Mouse (Mus musculus): Measurements from ENCODE around the gene Gm37240. TPM values are rescaled to one million over a fixed set of nuclear protein-coding genes. Genes with fewer than 3 reads are reported as not detected.

Gene Gm37240
- polyA plus RNA-seq, 1 experiment from 2014 or later: 15.1 TPM

GRCm38 (mm10) chr3:85707421-85707820, 179.9 kb downstream of the Gm37240 start:
- no peak for ATAC-seq (ENCODE audit: low FRiP score, low TSS enrichment)
- no peak overlapping the region for H3K4me3 ChIP-seq (ENCODE audit: low read length)
- H3K4me1 ChIP-seq (ENCODE audit: control insufficient read depth, insufficient read depth, low read length): no peaks in the 10 kb centered on the region
- H3K27ac ChIP-seq (ENCODE audit: low read depth, low read length): no peak overlapping the region
- no peaks in the 10 kb centered on the region for H3K9me3 ChIP-seq (ENCODE audit: control insufficient read depth, low read length)
- 44% methylated on average over 7 of the region's 7 CpGs for WGBS
- no peaks in the 10 kb centered on the region for H3K36me3 ChIP-seq (ENCODE audit: control insufficient read depth, insufficient read depth, low read length)
- no peaks in the 10 kb centered on the region for H3K27me3 ChIP-seq (ENCODE audit: control insufficient read depth, insufficient read depth, low read length)
- H3K4me2 ChIP-seq (replicated peaks; ENCODE audit: low read depth, low read length): no peak overlapping the region
- no peak overlapping the region for H3K9ac ChIP-seq (ENCODE audit: low read depth, low read length)

- Histone ChIP-seq H3K36me3 (ENCODE audit: control insufficient read depth, insufficient read depth, low read length) (no peaks in the 10 kb centered on the region), H3K9me3 (ENCODE audit: control insufficient read depth, low read length) (no peaks in the 10 kb centered on the region), H3K4me1 (ENCODE audit: control insufficient read depth, insufficient read depth, low read length) (no peaks in the 10 kb centered on the region), H3K9ac (ENCODE audit: low read depth, low read length) (no peak overlapping the region), H3K27ac (ENCODE audit: low read depth, low read length) (no peak overlapping the region), H3K4me3 (ENCODE audit: low read length) (no peak overlapping the region), H3K4me2 (replicated peaks; ENCODE audit: low read depth, low read length) (no peak overlapping the region), H3K27me3 (ENCODE audit: control insufficient read depth, insufficient read depth, low read length) (no peaks in the 10 kb centered on the region)
- 61% methylated on average over 6 of the region's 6 CpGs for WGBS
- ATAC-seq (ENCODE audit: low FRiP score, low TSS enrichment): no peak
Measured at GRCm38 (mm10) chr3:85703141-85703882, 184.0 kb downstream of the Gm37240 start.

- no peaks in the 10 kb centered on the region for H3K9me3 ChIP-seq (ENCODE audit: control insufficient read depth, low read length)
- no peak overlapping the region for H3K4me2 ChIP-seq (replicated peaks; ENCODE audit: low read depth, low read length)
- no peak overlapping the region for H3K4me3 ChIP-seq (ENCODE audit: low read length)
- H3K27ac ChIP-seq (ENCODE audit: low read depth, low read length): no peak overlapping the region
- no peaks in the 10 kb centered on the region for H3K27me3 ChIP-seq (ENCODE audit: control insufficient read depth, insufficient read depth, low read length)
- WGBS: 93% methylated on average over 4 of the region's 4 CpGs
- no peak overlapping the region for H3K9ac ChIP-seq (ENCODE audit: low read depth, low read length)
- no peaks in the 10 kb centered on the region; the same call in 1 of the 2 replicates for H3K4me1 ChIP-seq (ENCODE audit: control insufficient read depth, insufficient read depth, low read length)
- ATAC-seq (ENCODE audit: low FRiP score, low TSS enrichment): no peak
- no peaks in the 10 kb centered on the region for H3K36me3 ChIP-seq (ENCODE audit: control insufficient read depth, insufficient read depth, low read length)
Measured at GRCm38 (mm10) chr3:85698496-85698895, 188.8 kb downstream of the Gm37240 start.

- H3K9me3 ChIP-seq (ENCODE audit: control insufficient read depth, low read length): no peaks in the 10 kb centered on the region
- H3K27ac ChIP-seq (ENCODE audit: low read depth, low read length): no peak overlapping the region
- peak; percentile 82 for ATAC-seq (ENCODE audit: low FRiP score, low TSS enrichment)
- no peak overlapping the region for H3K4me3 ChIP-seq (ENCODE audit: low read length)
- WGBS: 23% methylated on average over 3 of the region's 3 CpGs
- H3K36me3 ChIP-seq (ENCODE audit: control insufficient read depth, insufficient read depth, low read length): no peaks in the 10 kb centered on the region
- no peak overlapping the region for H3K4me2 ChIP-seq (replicated peaks; ENCODE audit: low read depth, low read length)
- no peaks in the 10 kb centered on the region for H3K27me3 ChIP-seq (ENCODE audit: control insufficient read depth, insufficient read depth, low read length)
- H3K4me1 ChIP-seq (ENCODE audit: control insufficient read depth, insufficient read depth, low read length): no peaks in the 10 kb centered on the region; the same call in 1 of the 2 replicates
- H3K9ac ChIP-seq (ENCODE audit: low read depth, low read length): no peak overlapping the region
Measured at GRCm38 (mm10) chr3:85695056-85695455, 192.3 kb downstream of the Gm37240 start.

- WGBS: 58% methylated on average over 3 of the region's 3 CpGs
- Histone ChIP-seq H3K27me3 (ENCODE audit: control insufficient read depth, insufficient read depth, low read length) (no peaks in the 10 kb centered on the region), H3K27ac (ENCODE audit: low read depth, low read length) (no peak overlapping the region), H3K4me3 (ENCODE audit: low read length) (no peak overlapping the region), H3K36me3 (ENCODE audit: control insufficient read depth, insufficient read depth, low read length) (no peaks in the 10 kb centered on the region), H3K4me1 (ENCODE audit: control insufficient read depth, insufficient read depth, low read length) (no peaks in the 10 kb centered on the region; the same call in 1 of the 2 replicates), H3K4me2 (replicated peaks; ENCODE audit: low read depth, low read length) (no peak overlapping the region), H3K9me3 (ENCODE audit: control insufficient read depth, low read length) (no peaks in the 10 kb centered on the region), H3K9ac (ENCODE audit: low read depth, low read length) (no peak overlapping the region)
- no peak for ATAC-seq (ENCODE audit: low FRiP score, low TSS enrichment)
Measured at GRCm38 (mm10) chr3:85693013-85693412, 194.3 kb downstream of the Gm37240 start.

- WGBS: 44% methylated on average over 4 of the region's 4 CpGs
- Histone ChIP-seq H3K4me1 (ENCODE audit: control insufficient read depth, insufficient read depth, low read length) (no peaks in the 10 kb centered on the region; the same call in 1 of the 2 replicates), H3K4me3 (ENCODE audit: low read length) (no peak overlapping the region), H3K9me3 (ENCODE audit: control insufficient read depth, low read length) (no peaks in the 10 kb centered on the region), H3K9ac (ENCODE audit: low read depth, low read length) (no peak overlapping the region), H3K27me3 (ENCODE audit: control insufficient read depth, insufficient read depth, low read length) (no peaks in the 10 kb centered on the region), H3K27ac (ENCODE audit: low read depth, low read length) (no peak overlapping the region), H3K4me2 (replicated peaks; ENCODE audit: low read depth, low read length) (no peak overlapping the region), H3K36me3 (ENCODE audit: control insufficient read depth, insufficient read depth, low read length) (no peaks in the 10 kb centered on the region)
- ATAC-seq (ENCODE audit: low FRiP score, low TSS enrichment): peak; percentile 56; the same call in 1 of the 2 replicates
Measured at GRCm38 (mm10) chr3:85691134-85691533, 196.2 kb downstream of the Gm37240 start.

- no peak for ATAC-seq (ENCODE audit: low FRiP score, low TSS enrichment)
- Histone ChIP-seq H3K4me1 (ENCODE audit: control insufficient read depth, insufficient read depth, low read length) (no peaks in the 10 kb centered on the region; the same call in 1 of the 2 replicates), H3K9me3 (ENCODE audit: control insufficient read depth, low read length) (no peaks in the 10 kb centered on the region), H3K4me2 (replicated peaks; ENCODE audit: low read depth, low read length) (no peak overlapping the region), H3K9ac (ENCODE audit: low read depth, low read length) (no peak overlapping the region), H3K27me3 (ENCODE audit: control insufficient read depth, insufficient read depth, low read length) (no peaks in the 10 kb centered on the region), H3K27ac (ENCODE audit: low read depth, low read length) (no peak overlapping the region), H3K36me3 (ENCODE audit: control insufficient read depth, insufficient read depth, low read length) (no peaks in the 10 kb centered on the region), H3K4me3 (ENCODE audit: low read length) (no peak overlapping the region)
- 95% methylated on average over 14 of the region's 14 CpGs for WGBS
Measured at GRCm38 (mm10) chr3:85688341-85688740, 199.0 kb downstream of the Gm37240 start.

GRCm38 (mm10) chr3:85685271-85685670, 202.0 kb downstream of the Gm37240 start:
- Histone ChIP-seq H3K4me1 (ENCODE audit: control insufficient read depth, insufficient read depth, low read length) (no peaks in the 10 kb centered on the region), H3K9me3 (ENCODE audit: control insufficient read depth, low read length) (no peaks in the 10 kb centered on the region), H3K27me3 (ENCODE audit: control insufficient read depth, insufficient read depth, low read length) (no peaks in the 10 kb centered on the region), H3K9ac (ENCODE audit: low read depth, low read length) (no peak overlapping the region), H3K36me3 (ENCODE audit: control insufficient read depth, insufficient read depth, low read length) (no peaks in the 10 kb centered on the region), H3K27ac (ENCODE audit: low read depth, low read length) (no peak overlapping the region), H3K4me3 (ENCODE audit: low read length) (no peak overlapping the region), H3K4me2 (replicated peaks; ENCODE audit: low read depth, low read length) (no peak overlapping the region)
- ATAC-seq (ENCODE audit: low FRiP score, low TSS enrichment): no peak
- WGBS: 84% methylated on average over 8 of the region's 8 CpGs

GRCm38 (mm10) chr3:85683618-85684017, 203.7 kb downstream of the Gm37240 start:
- Histone ChIP-seq H3K9me3 (ENCODE audit: control insufficient read depth, low read length) (no peaks in the 10 kb centered on the region), H3K4me1 (ENCODE audit: control insufficient read depth, insufficient read depth, low read length) (no peaks in the 10 kb centered on the region), H3K4me3 (ENCODE audit: low read length) (no peak overlapping the region), H3K27ac (ENCODE audit: low read depth, low read length) (no peak overlapping the region), H3K36me3 (ENCODE audit: control insufficient read depth, insufficient read depth, low read length) (no peaks in the 10 kb centered on the region), H3K27me3 (ENCODE audit: control insufficient read depth, insufficient read depth, low read length) (no peaks in the 10 kb centered on the region), H3K9ac (ENCODE audit: low read depth, low read length) (no peak overlapping the region), H3K4me2 (replicated peaks; ENCODE audit: low read depth, low read length) (no peak overlapping the region)
- no peak for ATAC-seq (ENCODE audit: low FRiP score, low TSS enrichment)
- WGBS: 89% methylated on average over 5 of the region's 5 CpGs
